Mouse (Mus musculus) olfactory bulb, adult 2 months (tissue): ENCODE measurements at regions not wholly inside any gene's neighbourhood (a gene's known extent, or its start where the extent isn't known, plus 50 kb on each side); places are given as distances from the start of the nearest gene placed in this dataset.

Experiments
- CTCF ChIP-seq: fragments of 200-500 bp; IDR thresholded peaks from 2 replicates; pipeline ENCODE4 v1.5.1; 2012; ENCODE audit warnings: low read depth, mild to moderate bottlenecking, low read length, moderate library complexity; ENCODE audit not compliant: insufficient read depth
- POLR2A ChIP-seq: fragments of 200-500 bp; IDR thresholded peaks from 2 replicates; pipeline ENCODE4 v1.6.1; 2012; ENCODE audit warnings: mild to moderate bottlenecking, low read depth, low read length, moderate library complexity; ENCODE audit not compliant: insufficient read depth

DNA sequence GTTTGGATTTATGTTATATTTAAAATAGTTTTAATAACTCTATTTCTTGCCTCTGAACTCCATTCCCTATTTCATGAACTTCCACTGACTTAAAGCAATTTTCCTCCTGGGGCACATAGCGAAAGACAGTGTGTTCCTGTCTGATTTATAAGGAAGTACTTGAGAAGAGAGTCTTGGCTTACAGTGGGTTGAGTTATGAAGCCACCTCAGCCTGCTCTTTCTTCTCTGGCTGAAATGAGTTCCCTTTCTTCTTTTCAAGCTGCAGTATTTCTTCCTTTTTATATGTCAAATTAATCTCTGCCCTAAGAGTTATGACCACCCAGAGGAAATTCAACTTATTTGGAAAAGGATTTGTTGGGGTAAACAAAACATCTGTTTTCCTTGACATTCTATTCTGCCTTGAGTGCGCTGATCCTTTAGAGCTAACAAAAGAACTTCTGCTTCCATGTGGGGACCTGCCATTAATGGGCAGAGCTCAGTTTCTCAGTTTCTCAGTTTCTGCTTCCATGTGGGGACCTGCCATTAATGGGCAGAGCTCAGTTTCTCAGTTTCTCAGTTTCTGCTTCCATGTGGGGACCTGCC is 255.9 kb downstream of the Impad1 start:
- TF ChIP-seq CTCF, result no peak
- no peak for TF ChIP-seq POLR2A
